Mouse (Mus musculus) midbrain, embryonic 10.5 days (tissue): ENCODE measurements at regions not wholly inside any gene's neighbourhood (a gene's known extent, or its start where the extent isn't known, plus 50 kb on each side); places are given as distances from the start of the nearest gene placed in this dataset.

Experiments used
- DNase-seq: peaks from one replicate; pipeline ENCODE4 v3.0.0-alpha.2; 2017; ENCODE audit warnings: low spot score
- H3K27ac ChIP-seq: fragments of 300-500 bp; sonication (generic); replicated peaks from 2 replicates; pipeline ENCODE4 v1.5.1; 2016; ENCODE audit warnings: mild to moderate bottlenecking
- H3K27me3 ChIP-seq: fragments of 300-500 bp; sonication (generic); 2 replicates; pipeline ENCODE4 v1.6.1; 2016; ENCODE audit warnings: low read depth, mild to moderate bottlenecking; ENCODE audit not compliant: poor library complexity, severe bottlenecking
- H3K36me3 ChIP-seq: fragments of 300-500 bp; sonication (generic); 2 replicates; pipeline ENCODE4 v1.6.1; 2016; ENCODE audit warnings: mild to moderate bottlenecking, moderate library complexity
- H3K4me1 ChIP-seq: fragments of 300-500 bp; sonication (generic); 2 replicates; pipeline ENCODE4 v1.6.1; 2016
- H3K4me3 ChIP-seq: fragments of 300-500 bp; sonication (generic); 2 replicates; pipeline ENCODE4 v1.5.1; 2016; ENCODE audit warnings: mild to moderate bottlenecking, moderate library complexity
- H3K9me3 ChIP-seq: fragments of 300-500 bp; sonication (generic); replicated peaks from 2 replicates; pipeline ENCODE4 v1.6.1; 2016; ENCODE audit warnings: mild to moderate bottlenecking
- WGBS: fragments of 180-500 bp; shearing (Covaris S2); methylation state at CpG from one replicate; pipeline ENCODE4 v1.1.7; 2016; 5-methylcytosine and 5-hydroxymethylcytosine counted together

- Histone ChIP-seq H3K27ac (no peak overlapping the region), H3K4me1 (no peaks in the 10 kb centered on the region), H3K9me3 (no peaks in the 10 kb centered on the region), H3K27me3 (no peaks in the 10 kb centered on the region), H3K36me3 (no peaks in the 10 kb centered on the region), H3K4me3 (no peak overlapping the region)
- 81% methylated on average over 6 of the region's 6 CpGs for WGBS
- no peak for DNase-seq
Observed at GRCm38 (mm10) chr1:7499042-7499441, 2691.3 kb downstream of the Gm37988 start.

- H3K9me3 ChIP-seq: no peaks in the 10 kb centered on the region
- no peak overlapping the region for H3K27ac ChIP-seq
- no peaks in the 10 kb centered on the region for H3K27me3 ChIP-seq
- no peaks in the 10 kb centered on the region for H3K36me3 ChIP-seq
- DNase-seq: no peak
- H3K4me1 ChIP-seq: no peaks in the 10 kb centered on the region
- WGBS: 87% methylated on average over 2 of the region's 2 CpGs
- no peak overlapping the region for H3K4me3 ChIP-seq
Observed at GRCm38 (mm10) chr1:7502363-7502762, 2694.7 kb downstream of the Gm37988 start.

GRCm38 (mm10) chr1:7518791-7519190 lies 2711.1 kb downstream of the Gm37988 start:
- no peak overlapping the region for H3K27ac ChIP-seq
- H3K4me3 ChIP-seq: no peak overlapping the region
- no peaks in the 10 kb centered on the region for H3K9me3 ChIP-seq
- no peaks in the 10 kb centered on the region for H3K4me1 ChIP-seq
- H3K36me3 ChIP-seq: no peaks in the 10 kb centered on the region
- WGBS: 65% methylated on average over 8 of the region's 8 CpGs
- no peak for DNase-seq
- H3K27me3 ChIP-seq: no peaks in the 10 kb centered on the region

- DNase-seq: no peak
- no peaks in the 10 kb centered on the region for H3K9me3 ChIP-seq
- H3K4me3 ChIP-seq: no peak overlapping the region
- no peak overlapping the region for H3K27ac ChIP-seq
- no peaks in the 10 kb centered on the region for H3K4me1 ChIP-seq
- no peaks in the 10 kb centered on the region for H3K27me3 ChIP-seq
- H3K36me3 ChIP-seq: no peaks in the 10 kb centered on the region
Observed at GRCm38 (mm10) chr1:7533506-7533905, 2725.8 kb downstream of the Gm37988 start.

GRCm38 (mm10) chr1:7535191-7535590 lies 2727.5 kb downstream of the Gm37988 start:
- DNase-seq: no peak
- Histone ChIP-seq H3K4me1 (no peaks in the 10 kb centered on the region), H3K9me3 (no peaks in the 10 kb centered on the region), H3K4me3 (no peak overlapping the region), H3K27ac (no peak overlapping the region), H3K27me3 (no peaks in the 10 kb centered on the region), H3K36me3 (no peaks in the 10 kb centered on the region)

GRCm38 (mm10) chr1:7543492-7543891 lies 2735.8 kb downstream of the Gm37988 start:
- no peak overlapping the region for H3K27ac ChIP-seq
- WGBS: 29% methylated on average over 2 of the region's 2 CpGs
- no peak overlapping the region for H3K4me3 ChIP-seq
- H3K36me3 ChIP-seq: no peaks in the 10 kb centered on the region
- DNase-seq: no peak
- no peaks in the 10 kb centered on the region for H3K27me3 ChIP-seq
- no peaks in the 10 kb centered on the region for H3K4me1 ChIP-seq
- H3K9me3 ChIP-seq: no peaks in the 10 kb centered on the region

- 90% methylated on average over 2 of the region's 2 CpGs for WGBS
Observed at GRCm38 (mm10) chr1:7548261-7548660, 2740.6 kb downstream of the Gm37988 start.

GRCm38 (mm10) chr1:7574787-7575186 lies 2767.1 kb downstream of the Gm37988 start:
- Histone ChIP-seq H3K4me3 (no peak overlapping the region), H3K36me3 (no peaks in the 10 kb centered on the region), H3K9me3 (no peaks in the 10 kb centered on the region), H3K27me3 (no peaks in the 10 kb centered on the region), H3K27ac (no peak overlapping the region), H3K4me1 (no peaks in the 10 kb centered on the region)
- no peak for DNase-seq
- 94% methylated on average over 1 of the region's 1 CpGs for WGBS

More at GRCm38 (mm10) chr1:7548261-7548660, 2740.6 kb downstream of the Gm37988 start:
- Histone ChIP-seq H3K36me3 (no peaks in the 10 kb centered on the region), H3K4me3 (no peak overlapping the region), H3K9me3 (no peaks in the 10 kb centered on the region), H3K4me1 (no peaks in the 10 kb centered on the region), H3K27me3 (no peaks in the 10 kb centered on the region), H3K27ac (no peak overlapping the region)
- no peak for DNase-seq

- Histone ChIP-seq H3K4me3 (no peak overlapping the region), H3K36me3 (no peaks in the 10 kb centered on the region), H3K4me1 (no peaks in the 10 kb centered on the region), H3K27ac (no peak overlapping the region), H3K9me3 (peaks cover 5% of the 10 kb centered on the region; the same call in 1 of the 2 replicates), H3K27me3 (no peaks in the 10 kb centered on the region)
- no peak for DNase-seq
- 39% methylated on average over 3 of the region's 3 CpGs for WGBS
Observed at GRCm38 (mm10) chr1:7586409-7586808, 2778.7 kb downstream of the Gm37988 start.

- Histone ChIP-seq H3K27me3 (no peaks in the 10 kb centered on the region), H3K36me3 (no peaks in the 10 kb centered on the region), H3K9me3 (no peaks in the 10 kb centered on the region), H3K4me1 (no peaks in the 10 kb centered on the region), H3K4me3 (no peak overlapping the region), H3K27ac (no peak overlapping the region)
- DNase-seq: no peak
Observed at GRCm38 (mm10) chr1:7591327-7591726, 2783.6 kb downstream of the Gm37988 start.
